Mouse (Mus musculus): ENCODE results near the gene Jdp2. TPM values are rescaled to one million over a fixed set of nuclear protein-coding genes. Genes with fewer than 3 reads are reported as not detected.
"Not testable (repeated sequence)": the region's sequence is repeated elsewhere in the genome, so short reads cannot be mapped to it uniquely, and the experiment has no call there.

The Jdp2 gene
- total RNA-seq, 2 experiments from 2014 or later = 15.6 to 20.0 TPM

DNA sequence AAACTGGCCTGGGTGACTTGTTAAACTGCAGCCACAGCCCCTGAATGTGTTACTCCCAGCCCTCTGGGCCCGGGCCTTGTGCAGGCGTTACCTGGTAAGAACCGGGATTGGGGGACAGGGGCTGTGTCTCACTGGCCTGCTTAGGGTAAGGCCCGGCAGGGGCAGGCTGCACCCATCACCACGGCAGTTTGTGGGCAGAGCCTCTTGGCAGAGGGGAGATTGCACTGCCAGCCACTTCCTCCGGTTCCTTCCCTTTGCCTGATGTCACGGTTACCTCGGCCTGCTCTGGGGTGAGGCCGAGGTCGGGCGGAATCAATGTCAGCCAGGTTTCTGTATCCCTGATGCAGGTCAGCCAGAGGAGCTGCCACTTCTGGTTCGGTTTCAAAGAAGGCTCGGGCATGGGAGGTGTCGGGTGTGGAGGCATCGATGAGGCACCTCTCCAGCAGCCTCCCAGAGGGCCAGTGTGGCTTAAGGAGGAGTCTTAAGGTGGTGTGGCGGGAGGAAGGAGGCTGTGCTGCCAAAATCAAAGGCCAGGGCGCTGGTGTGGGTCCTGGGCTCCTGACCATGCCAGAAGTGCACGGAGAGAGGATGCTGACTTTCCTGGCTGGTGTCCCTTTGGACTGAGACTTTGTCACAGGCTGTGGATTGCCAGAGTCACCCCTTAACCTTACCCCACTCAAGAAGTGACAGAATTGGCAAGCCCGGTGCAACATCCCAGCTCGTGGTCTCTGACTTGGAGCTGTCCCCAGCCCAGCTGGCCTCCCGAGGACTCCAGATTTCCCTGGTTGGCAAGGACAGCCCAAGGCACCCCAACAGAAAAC, 31.0 kb downstream of the Jdp2 start:
- peak; percentile 44 to 68 for DNase-seq
- intact Hi-C loops (cut with DNase I) = no loop called here

DNA sequence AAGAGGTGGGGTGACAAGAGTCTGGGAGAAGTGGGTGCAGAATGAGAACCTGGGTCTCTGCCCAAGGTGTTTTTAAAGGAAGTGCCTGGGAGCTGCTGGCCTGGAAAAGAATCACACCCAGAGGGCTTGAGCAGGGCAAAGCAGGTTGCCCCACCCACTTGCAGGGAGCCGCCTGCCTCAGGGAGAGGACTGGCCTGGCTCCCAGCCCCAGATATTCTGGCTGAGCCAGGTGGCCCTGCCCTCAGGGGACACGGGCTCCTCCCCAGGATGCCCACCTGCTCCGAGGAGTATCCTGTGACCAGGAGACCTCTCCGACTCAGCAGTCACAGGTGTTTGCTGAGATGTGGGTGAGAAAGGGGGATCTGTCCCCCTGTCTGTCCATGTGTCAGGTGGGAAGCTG, 32.4 kb downstream of the Jdp2 start:
- intact Hi-C loops (cut with DNase I) = no loop called here
- no peak for DNase-seq

GRCm38 (mm10) chr12:85632321-85632720, 33.5 kb downstream of the Jdp2 start:
- intact Hi-C loops (cut with DNase I) = no loop called here
- no peak for DNase-seq

- intact Hi-C loops (cut with DNase I) = no loop called here
- DNase-seq = no peak
Observed at GRCm38 (mm10) chr12:85637932-85638331, 39.1 kb downstream of the Jdp2 start.

GRCm38 (mm10) chr12:85638541-85639325, 39.9 kb downstream of the Jdp2 start:
- intact Hi-C loops (cut with DNase I) = no loop called here
- no peak for DNase-seq

GRCm38 (mm10) chr12:85639326-85640008, 40.6 kb downstream of the Jdp2 start:
- DNase-seq = peak; percentile 63 to 73
- intact Hi-C loops (cut with DNase I) = loop anchor here (2.0 kb wide), 1 partner anchor 39 kb away; no protein-coding TSS in a partner anchor

GRCm38 (mm10) chr12:85640852-85641563, 42.2 kb downstream of the Jdp2 start:
- DNase-seq = peak; percentile 21 to 22
- intact Hi-C loops (cut with DNase I) = loop anchor here (2.0 kb wide), 1 partner anchor 40 kb away; no protein-coding TSS in a partner anchor

GRCm38 (mm10) chr12:85641564-85641931, 42.7 kb downstream of the Jdp2 start:
- DNase-seq = peak; percentile 31 to 32
- intact Hi-C loops (cut with DNase I) = loop anchor here (2.0 kb wide), 1 partner anchor 41 kb away; no protein-coding TSS in a partner anchor

DNA sequence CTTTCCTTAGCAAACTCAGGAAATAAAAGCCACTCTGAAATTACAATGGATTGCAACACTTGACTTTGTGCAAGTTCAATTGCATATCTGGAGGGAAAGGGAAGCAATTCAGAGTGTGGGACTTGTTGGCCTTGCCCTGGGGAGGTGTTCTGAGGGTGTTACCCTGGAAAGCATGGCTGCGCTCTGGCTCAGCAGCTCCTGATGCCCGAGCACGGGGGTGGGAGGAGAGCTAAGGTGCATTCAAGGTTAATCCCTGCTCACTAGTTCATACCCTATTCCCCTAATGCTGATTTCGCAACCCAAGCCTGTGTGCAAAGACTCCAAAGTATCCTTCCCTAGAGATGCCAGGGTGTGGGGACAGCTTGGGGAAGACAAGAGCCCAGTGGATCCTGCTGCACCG, 44.9 kb downstream of the Jdp2 start:
- intact Hi-C loops (cut with DNase I) = loop anchor here (2.0 kb wide), 1 partner anchor 135 kb away; no protein-coding TSS in a partner anchor
- no peak for DNase-seq

DNA sequence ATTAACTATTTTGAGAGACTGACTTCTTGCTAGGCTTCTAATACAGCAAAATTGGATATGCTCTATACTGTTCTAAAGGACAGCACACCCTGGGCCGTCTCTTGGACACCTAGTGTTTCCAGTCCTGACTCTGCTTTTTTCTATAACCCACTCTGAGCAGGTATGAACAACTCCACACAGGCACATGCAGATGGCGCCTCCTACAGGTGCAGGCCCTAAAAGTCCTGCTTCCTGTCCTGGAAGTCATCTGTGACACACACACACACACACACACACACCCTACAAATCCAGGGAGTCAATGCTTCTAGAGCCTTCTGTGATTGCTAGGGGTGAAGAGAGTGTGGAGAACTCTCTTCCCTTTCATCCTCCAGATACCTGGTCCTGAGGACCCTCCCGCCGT, 46.8 kb downstream of the Jdp2 start:
- intact Hi-C loops (cut with DNase I) = loop anchor here (2.0 kb wide), 1 partner anchor 137 kb away; no protein-coding TSS in a partner anchor
- peak; percentile 38 to 44 for DNase-seq

- DNase-seq = peak; percentile 43 to 48
- intact Hi-C loops (cut with DNase I) = no loop called here
Observed at GRCm38 (mm10) chr12:85647346-85647745, 48.5 kb downstream of the Jdp2 start.

- no peak for DNase-seq
- intact Hi-C loops (cut with DNase I) = no loop called here
Observed at GRCm38 (mm10) chr12:85647955-85648354, 49.1 kb downstream of the Jdp2 start.

- DNase-seq = peak; percentile 36 to 41
- intact Hi-C loops (cut with DNase I) = no loop called here
Observed at GRCm38 (mm10) chr12:85659319-85659718, 60.5 kb downstream of the Jdp2 start.

- intact Hi-C loops (cut with DNase I) = loop anchor here (5.0 kb wide), 2 partner anchors 66 to 319 kb away; no protein-coding TSS in a partner anchor
- no peak for DNase-seq
Observed at GRCm38 (mm10) chr12:85660855-85661254, 62.0 kb downstream of the Jdp2 start.

- intact Hi-C loops (cut with DNase I) = loop anchor here (5.0 kb wide), 2 partner anchors 65 to 320 kb away; no protein-coding TSS in a partner anchor
- not testable (repeated sequence) for DNase-seq
Observed at GRCm38 (mm10) chr12:85662232-85662631, 63.4 kb downstream of the Jdp2 start.

- intact Hi-C loops (cut with DNase I) = loop anchor here (1.0 to 5.0 kb wide), 4 partner anchors 64 to 321 kb away; no protein-coding TSS in a partner anchor
- peak; percentile 77 to 85 for DNase-seq
Observed at GRCm38 (mm10) chr12:85662896-85663295, 64.1 kb downstream of the Jdp2 start.

DNA sequence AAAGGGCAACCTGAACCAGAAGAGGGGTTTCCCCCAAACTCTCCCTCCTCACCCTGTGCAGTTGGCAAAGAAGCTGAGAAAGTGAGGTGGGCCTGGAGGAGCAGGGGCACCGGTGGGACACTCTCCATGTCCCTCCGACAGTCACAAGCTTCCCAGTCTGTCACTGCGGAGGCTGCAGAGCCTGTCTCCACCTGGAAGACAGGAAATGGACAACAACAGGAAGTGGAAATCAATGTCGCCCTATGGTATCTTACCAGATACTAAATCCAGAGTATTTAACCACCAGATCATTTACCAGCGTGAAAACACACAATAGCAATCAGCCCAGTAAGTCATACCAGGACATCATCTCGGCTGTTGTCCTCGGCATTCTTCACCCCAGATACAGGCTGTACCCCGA, 67.3 kb downstream of the Jdp2 start:
- no peak for DNase-seq
- intact Hi-C loops (cut with DNase I) = no loop called here

GRCm38 (mm10) chr12:85667071-85667470, 68.2 kb downstream of the Jdp2 start:
- intact Hi-C loops (cut with DNase I) = no loop called here
- no peak for DNase-seq

GRCm38 (mm10) chr12:85668696-85669095, 69.9 kb downstream of the Jdp2 start:
- intact Hi-C loops (cut with DNase I) = no loop called here
- no peak for DNase-seq

DNA sequence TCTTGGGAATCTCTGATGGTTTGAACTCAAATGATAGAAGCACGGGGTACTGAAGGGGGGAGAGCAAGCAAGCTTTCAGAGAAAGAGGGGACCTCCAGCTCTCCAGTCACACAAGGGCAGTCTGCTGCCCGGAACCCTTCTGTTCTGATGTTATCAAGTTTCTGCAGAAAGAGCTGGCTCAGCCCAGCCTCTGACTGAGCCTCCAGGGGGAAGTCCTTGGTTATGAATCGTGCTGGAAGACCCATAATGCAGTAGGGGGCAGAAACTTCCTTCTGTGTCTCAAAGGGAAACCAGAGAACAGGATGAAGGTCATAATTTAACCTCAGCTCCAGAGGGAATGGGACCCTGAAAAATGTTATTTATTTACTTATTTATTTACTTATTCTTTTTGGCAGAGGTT, 71.3 kb downstream of the Jdp2 start:
- intact Hi-C loops (cut with DNase I) = no loop called here

More for the DNA sequence above, 71.3 kb downstream of the Jdp2 start:
- DNase-seq = no peak
